Mouse (Mus musculus): ENCODE measurements around the gene Gm47995.

DNA sequence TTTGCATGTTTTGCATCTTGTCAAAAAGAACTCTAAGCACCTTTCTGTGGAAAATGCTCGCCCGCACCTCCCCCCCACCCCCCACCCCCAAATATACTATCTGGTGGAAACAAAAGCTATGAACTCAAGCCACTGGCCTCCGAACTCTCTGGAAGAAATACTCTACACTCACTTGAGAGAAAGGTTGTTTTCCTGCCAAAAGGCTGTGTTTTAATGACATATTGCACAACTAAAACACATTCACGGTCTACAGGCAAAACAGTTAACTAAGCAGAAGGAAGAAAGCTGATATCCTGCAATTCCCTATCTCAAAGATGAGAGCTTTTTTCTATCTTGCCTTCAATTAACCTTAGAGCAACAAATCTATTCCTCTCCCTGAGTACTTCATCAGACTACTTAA lies 45.1 kb downstream of the Gm47995 start:
- TF ChIP-seq CTCF (IDR thresholded peaks at IDR 0.05; ENCODE audit: low read depth, low read length) (no peak), GATA1 (IDR thresholded peaks at IDR 0.05; ENCODE audit: borderline replicate concordance, low read length) (no peak), TAL1 (conservative IDR thresholded peaks at IDR 0.05; ENCODE audit: low read depth, low read length) (no peak)

Measured in G1E (cell line).